Mouse (Mus musculus) thymus, postnatal 25 days (tissue): ENCODE results near the gene Mrpl16.

ENCODE experiments used
- DNase-seq: peaks from one replicate; pipeline ENCODE4 v3.0.0; 2022

The Mrpl16 gene

DNA sequence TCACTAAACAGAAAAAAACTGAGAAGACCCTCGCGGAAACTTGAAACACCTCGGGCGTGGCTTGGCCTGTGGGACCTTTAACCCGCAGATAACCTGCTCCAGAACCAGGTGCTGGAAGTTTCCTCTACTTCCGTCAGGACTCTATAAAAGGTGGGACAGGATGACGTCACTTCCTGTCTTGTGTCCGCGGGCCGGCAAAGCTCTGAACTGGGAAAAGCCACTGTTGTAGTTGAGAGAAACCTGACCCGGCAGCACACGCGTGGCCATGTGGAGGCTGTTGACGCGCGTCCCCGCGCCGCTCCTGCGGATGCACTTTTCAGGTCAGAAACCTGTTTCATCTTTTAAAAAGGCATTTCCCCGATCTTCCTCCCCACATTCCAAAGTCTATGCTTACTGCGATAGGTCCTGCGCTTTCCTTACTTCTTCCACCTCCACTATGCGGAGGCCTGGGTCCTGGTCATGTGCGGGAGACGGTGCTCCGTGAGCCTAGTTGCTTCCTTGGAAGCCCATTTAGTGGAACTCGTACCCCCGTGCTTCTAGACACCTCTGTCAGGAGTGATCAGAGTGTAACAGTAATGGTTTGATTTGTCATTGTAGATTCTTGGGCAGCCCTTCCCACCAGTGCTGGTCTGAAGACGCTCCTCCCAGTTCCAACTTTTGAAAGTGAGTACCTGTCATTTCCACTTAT, at the start of gene Mrpl16:
Mrpl16 (plus strand) TSS at position 187 of the 688 bp plus-strand sequence.
- peak; percentile 91 for DNase-seq

- DNase-seq = no peak
Measured at GRCm38 (mm10) chr19:11723870-11724269, 46.3 kb upstream of the Mrpl16 start.

DNA sequence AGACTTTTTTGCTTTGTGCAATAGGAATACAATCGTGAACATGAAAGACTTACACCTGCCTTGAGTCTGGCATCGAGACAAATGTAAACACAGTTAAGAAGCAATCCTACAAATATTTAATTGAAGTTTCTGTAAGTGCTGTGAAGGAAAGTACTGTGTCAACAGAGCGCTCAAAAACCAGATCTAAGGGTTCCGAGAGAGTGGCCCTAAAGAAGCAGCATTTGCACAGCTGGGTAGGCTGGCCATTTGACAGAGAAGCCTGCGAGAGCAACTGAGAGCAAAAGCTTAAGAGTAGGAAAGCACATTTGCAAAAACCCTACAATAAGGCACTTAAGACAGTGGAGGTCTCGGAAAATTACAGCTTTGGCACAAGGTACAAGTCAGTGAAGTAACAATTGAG, 45.9 kb upstream of the Mrpl16 start:
- no peak for DNase-seq

- no peak for DNase-seq
Measured at GRCm38 (mm10) chr19:11725915-11726314, 44.3 kb upstream of the Mrpl16 start.

GRCm38 (mm10) chr19:11727304-11727703, 42.9 kb upstream of the Mrpl16 start:
- no peak for DNase-seq

- no peak for DNase-seq
Measured at GRCm38 (mm10) chr19:11730278-11730677, 39.9 kb upstream of the Mrpl16 start.

GRCm38 (mm10) chr19:11736455-11736854, 33.7 kb upstream of the Mrpl16 start:
- no peak for DNase-seq

- DNase-seq = no peak
Measured at GRCm38 (mm10) chr19:11745680-11746079, 24.5 kb upstream of the Mrpl16 start.

DNA sequence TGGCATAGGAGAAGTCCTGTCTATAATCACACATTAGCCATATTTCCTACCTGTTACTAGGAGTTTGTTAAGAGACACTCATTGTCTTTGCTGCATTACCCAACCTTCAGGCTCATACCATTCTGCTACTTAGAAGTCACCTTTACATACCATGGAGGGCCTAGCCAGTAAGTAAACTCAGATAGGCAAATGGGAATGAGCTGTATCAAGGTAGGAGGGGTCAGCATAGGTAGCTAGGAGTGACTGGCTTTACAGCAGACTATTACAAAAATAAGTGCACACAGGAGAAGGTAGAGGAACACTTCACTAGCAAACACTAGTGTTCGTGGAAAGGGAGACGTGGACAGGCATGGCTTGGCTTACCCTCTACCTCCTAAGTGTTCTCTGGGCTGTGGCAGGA, 22.9 kb upstream of the Mrpl16 start, which contains the start of gene Gif:
Gif (plus strand) TSS at position 257 of the 400 bp plus-strand sequence.
- DNase-seq = no peak

DNA sequence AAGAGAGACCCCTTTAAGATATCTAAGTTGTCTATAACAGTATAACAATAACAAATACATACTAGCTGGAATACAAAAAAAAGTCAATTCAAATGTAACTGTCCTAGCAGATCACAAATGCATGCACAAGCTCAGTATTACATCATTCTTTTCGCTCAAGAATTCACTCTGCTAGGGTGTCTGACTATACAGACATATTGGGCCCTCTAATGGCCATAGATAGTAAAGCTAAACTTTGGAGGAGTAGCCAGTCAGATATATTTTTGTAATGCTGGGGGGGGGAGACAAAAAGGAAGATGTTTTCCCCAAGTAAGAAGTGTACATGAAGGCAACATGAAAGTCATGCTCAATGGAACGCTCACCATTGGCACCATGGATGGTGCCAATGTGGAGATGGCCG, 5.1 kb upstream of the Mrpl16 start:
- no peak for DNase-seq

- DNase-seq = no peak
Measured at GRCm38 (mm10) chr19:11766413-11766812, 3.8 kb upstream of the Mrpl16 start.

- DNase-seq = peak; percentile 24
Measured at GRCm38 (mm10) chr19:11768163-11768562, 2.0 kb upstream of the Mrpl16 start.

GRCm38 (mm10) chr19:11769257-11769920, 802 bp upstream of the Mrpl16 start:
- DNase-seq = no peak

DNA sequence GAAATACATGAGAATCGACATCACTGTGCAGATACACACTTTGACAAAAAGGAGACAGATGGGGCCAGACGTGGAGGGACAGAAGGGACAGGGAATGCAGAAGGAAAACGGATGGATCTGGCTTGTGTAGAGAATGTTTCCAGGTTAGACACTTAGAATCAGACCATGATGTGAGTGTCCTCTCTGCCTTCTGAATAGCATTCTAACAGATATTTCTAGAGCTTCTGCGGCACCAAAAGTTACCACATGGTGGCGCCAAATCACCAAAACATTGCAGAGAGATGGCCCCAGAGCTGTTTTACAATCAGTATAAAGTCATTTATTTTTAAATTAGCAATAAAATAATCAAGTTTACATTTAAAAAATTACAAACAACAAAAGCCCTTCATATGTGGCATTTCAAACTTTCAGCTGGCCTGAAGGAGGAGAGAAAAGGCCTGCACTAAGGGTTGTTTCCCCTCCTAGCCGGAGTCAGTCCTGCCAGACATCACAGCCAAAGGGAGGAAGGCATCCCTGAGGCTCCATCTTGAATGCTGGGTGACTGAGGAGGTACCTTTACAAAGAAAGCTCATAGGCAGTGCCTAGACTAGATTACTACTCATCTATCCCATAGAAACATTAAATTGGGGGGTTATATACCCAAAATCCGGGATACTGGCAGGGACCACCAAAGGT, 7.1 kb downstream of the Mrpl16 start:
- DNase-seq = peak; percentile 59

- DNase-seq = no peak
Measured at GRCm38 (mm10) chr19:11785409-11786154, 15.4 kb downstream of the Mrpl16 start.

DNA sequence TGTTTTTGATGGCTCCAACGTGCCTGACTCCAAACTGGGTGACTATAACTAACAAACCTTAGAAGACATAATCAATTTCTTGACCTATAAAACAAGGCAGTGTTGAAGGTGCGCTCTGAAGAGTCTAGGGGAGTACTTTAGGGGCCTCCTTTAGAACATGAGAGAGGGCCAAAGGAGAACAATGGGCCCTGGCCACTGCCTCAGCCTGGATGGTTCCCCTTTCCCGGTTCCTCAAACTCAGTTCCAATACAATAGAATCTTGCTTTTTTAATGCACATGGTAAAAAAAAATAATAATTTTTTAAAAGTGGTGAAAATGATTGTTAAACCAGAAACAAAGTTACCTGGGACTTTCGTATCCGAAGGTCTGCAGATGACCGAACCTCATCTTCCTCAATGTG, 17.6 kb downstream of the Mrpl16 start:
- no peak for DNase-seq

DNA sequence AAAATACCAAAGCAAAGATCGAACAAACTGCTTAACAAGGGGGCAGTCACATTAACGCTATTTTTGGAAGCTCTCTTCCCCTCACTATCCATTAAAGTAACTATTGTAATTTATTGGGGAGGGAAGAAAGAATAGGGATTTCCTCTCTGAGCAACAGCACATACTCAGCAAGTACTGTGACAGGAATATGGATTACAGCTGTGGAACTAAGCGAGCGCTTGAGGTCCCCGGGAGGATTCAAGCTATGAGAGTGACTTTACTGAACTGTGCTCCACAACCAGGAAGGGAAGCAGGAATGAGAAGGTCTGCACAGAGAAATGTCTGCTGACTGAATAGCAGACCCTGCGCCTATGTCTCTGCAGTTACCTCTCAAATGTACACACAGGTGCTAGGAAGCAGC, 18.7 kb downstream of the Mrpl16 start:
- no peak for DNase-seq

- DNase-seq = no peak
Measured at GRCm38 (mm10) chr19:11791825-11792224, 21.6 kb downstream of the Mrpl16 start.

DNA sequence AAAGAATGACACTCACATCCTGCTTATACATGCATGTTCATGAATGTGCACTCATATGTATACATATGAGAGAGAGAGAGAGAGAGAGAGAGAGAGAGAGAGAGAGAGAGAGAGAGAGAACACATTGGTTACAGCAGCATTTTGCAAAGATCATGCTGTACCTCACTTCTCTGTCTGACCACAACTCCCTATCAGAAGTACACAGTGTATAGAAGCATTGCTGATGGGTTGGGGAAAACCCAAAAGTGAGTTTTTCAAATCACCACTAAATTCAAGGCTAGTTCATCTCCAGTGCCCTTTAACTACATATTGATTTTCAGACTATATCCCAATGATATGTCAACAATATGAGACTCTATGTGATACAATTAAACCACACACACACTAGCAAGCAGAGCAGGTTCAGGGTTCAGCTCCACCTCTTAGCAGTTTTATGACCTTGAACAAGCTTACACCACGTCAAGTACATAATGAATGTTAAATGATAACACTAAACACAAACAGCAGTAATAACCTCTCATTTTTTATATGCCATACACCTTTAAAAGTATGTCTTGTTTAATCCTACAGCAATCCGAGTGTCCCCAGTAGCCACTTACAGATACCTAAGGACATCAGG, 23.7 kb downstream of the Mrpl16 start:
- DNase-seq = no peak

GRCm38 (mm10) chr19:11794447-11794846, 24.3 kb downstream of the Mrpl16 start:
- no peak for DNase-seq

GRCm38 (mm10) chr19:11800531-11801315, 30.5 kb downstream of the Mrpl16 start:
- no peak for DNase-seq

- no peak for DNase-seq
Measured at GRCm38 (mm10) chr19:11804423-11804822, 34.2 kb downstream of the Mrpl16 start.
